In the genomic region with DNA sequence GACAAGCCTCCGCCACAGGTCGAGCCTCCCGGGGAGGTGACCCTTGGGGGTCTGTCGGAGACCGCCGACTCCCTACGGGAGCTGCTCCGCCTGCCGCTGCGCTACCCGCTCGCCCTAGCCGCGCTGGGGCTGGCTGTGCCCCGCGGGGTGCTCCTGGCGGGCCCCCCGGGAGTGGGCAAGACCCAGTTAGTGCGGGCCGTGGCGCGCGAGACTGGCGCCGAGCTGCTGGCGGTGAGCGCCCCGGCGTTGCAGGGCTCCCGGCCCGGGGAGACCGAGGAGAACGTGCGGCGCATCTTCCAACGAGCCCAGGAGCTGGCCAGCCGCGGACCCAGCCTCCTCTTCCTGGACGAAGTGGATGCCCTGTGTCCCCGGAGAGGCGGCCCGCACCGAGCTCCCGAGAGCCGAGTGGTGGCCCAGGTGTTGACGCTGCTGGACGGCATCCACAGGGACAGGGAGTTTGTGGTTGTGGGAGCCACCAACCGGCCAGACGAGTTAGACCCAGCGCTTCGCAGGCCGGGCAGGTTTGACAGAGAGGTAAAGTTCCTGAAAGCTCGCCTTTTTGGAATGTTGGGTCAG, we compare ENCODE assay signal across 8 mouse cellular contexts. TPM values are rescaled to one million over a fixed set of nuclear protein-coding genes. Genes with fewer than 3 reads are reported as not detected.
DNase-seq lines count a peak whose midpoint lies in the region; ATAC-seq lines count a peak whose summit lies in the region.

No protein-coding gene starts in this region.

- H3K9ac ChIP-seq in embryonic facial prominence, embryonic 15.5 days = peak overlapping the region; percentile 93

- no peaks in the 10 kb centered on the region; the same call in 1 of the 2 replicates for H3K27me3 ChIP-seq in embryonic facial prominence, embryonic 15.5 days

- H3K4me1 ChIP-seq in embryonic facial prominence, embryonic 15.5 days = peaks cover 19% of the 10 kb centered on the region

- WGBS in embryonic facial prominence, embryonic 15.5 days = under 1% methylated on average over 48 of the region's 53 CpGs

- DNase-seq in gastrocnemius, adult 18-20 months (ENCODE audit: low spot score) = peak; percentile 24
- no peak for DNase-seq in gastrocnemius, postnatal 25 days
- DNase-seq in adrenal gland, postnatal 25 days = peak; percentile 45
- DNase-seq in heart, postnatal 10 days = peak; percentile 61 to 62
- peak; percentile 67 to 80 for DNase-seq in kidney, postnatal 4 days
- peak; percentile 45 for DNase-seq in mesoderm, embryonic 11.5 days (ENCODE audit: low read depth, low spot score)
- DNase-seq in testis, postnatal 10 days (ENCODE audit: low spot score) = peak; percentile 66

- peak overlapping the region; percentile 75; the same call in 1 of the 2 replicates for H3K27ac ChIP-seq in embryonic facial prominence, embryonic 15.5 days (replicated peaks)

- intact Hi-C loops in heart, postnatal 10 days (cut with DNase I) = loop anchor here (10.0 kb wide), 1 partner anchor 123 kb away; no protein-coding TSS in a partner anchor

- H3K36me3 ChIP-seq in embryonic facial prominence, embryonic 15.5 days = peaks cover 8% of the 10 kb centered on the region; the same call in 1 of the 2 replicates

- peak overlapping the region; percentile 99 for H3K4me3 ChIP-seq in embryonic facial prominence, embryonic 15.5 days (replicated peaks)

- no peaks in the 10 kb centered on the region for H3K9me3 ChIP-seq in embryonic facial prominence, embryonic 15.5 days (replicated peaks)

- H3K4me2 ChIP-seq in embryonic facial prominence, embryonic 15.5 days (replicated peaks) = peak overlapping the region; percentile 98

- peak; percentile 48 for ATAC-seq in embryonic facial prominence, embryonic 15.5 days (ENCODE audit: insufficient number of reproducible peaks, low FRiP score, low TSS enrichment, low read depth)

RNA-seq across cellular contexts. Expression of gene AA467197, which starts 5.5 kb away (rescaled TPM):
- not detected for total RNA-seq in gastrocnemius, adult 18-20 months (2021)
- total RNA-seq in gastrocnemius, postnatal 25 days (2021) = not detected
- 0.70 TPM in 1 of 2 replicates, not detected in the other for total RNA-seq in adrenal gland, postnatal 25 days (2021)
- 0.37 and 0.53 TPM in 2 replicates for polyA plus RNA-seq in embryonic facial prominence, embryonic 15.5 days (2015; fragmentation: Nextera tagmentation; extraction: Ambion mirVana)
- under 1 TPM in 1 of 2 experiments, not detected in 1; 0.45 TPM for total RNA-seq in heart, postnatal 10 days (2021)

RNA-seq across cellular contexts. Expression of gene Gatm, which starts 20.2 kb away (rescaled TPM):
- total RNA-seq in gastrocnemius, adult 18-20 months (2021) = 1 to 10 TPM; 4.8 to 5.4 TPM
- 10 to 100 TPM in 1 of 2 experiments, 1 to 10 TPM in 1; 9.3 to 12.7 TPM for total RNA-seq in gastrocnemius, postnatal 25 days (2021)
- total RNA-seq in adrenal gland, postnatal 25 days (2021) = 2.0 and 5.0 TPM in 2 replicates
- polyA plus RNA-seq in embryonic facial prominence, embryonic 15.5 days (2015; fragmentation: Nextera tagmentation; extraction: Ambion mirVana) = 42.3 and 48.4 TPM in 2 replicates
- total RNA-seq in heart, postnatal 10 days (2021) = 1 to 10 TPM; 7.5 to 8.2 TPM
